Mouse (Mus musculus) limb, embryonic 13.5 days (tissue): Measurements from ENCODE around the gene Serpini1. TPM values are rescaled to one million over a fixed set of nuclear protein-coding genes. Genes with fewer than 3 reads are reported as not detected.

ENCODE experiments used
- polyA plus RNA-seq: library from polyadenylated mRNA; unstranded; fragments of >200 nt; fragmentation: Nextera tagmentation; extraction: Ambion mirVana; gene quantifications from 2 replicates; pipeline ENCODE4 v1.2.1, GENCODE M21; 2015

The Serpini1 gene
- polyA plus RNA-seq, 1 experiment from 2014 or later: 8.6 TPM

Other genes with a start within 250 kb of the Serpini1 start
- not detected in 2 replicates for gene Wdr49, start 75.4 kb upstream of the Serpini1 start, polyA plus RNA-seq
- gene Pdcd10, start 691 bp upstream of the Serpini1 start, polyA plus RNA-seq: 83.0 and 91.7 TPM in 2 replicates
- not detected in 2 replicates for gene Gm29133, start 190.7 kb downstream of the Serpini1 start, polyA plus RNA-seq